Mouse (Mus musculus): ENCODE results near the gene Acod1.
A peak's percentile ranks its signal among the peaks of the same experiment; 100 is the strongest.

The Acod1 gene

DNA sequence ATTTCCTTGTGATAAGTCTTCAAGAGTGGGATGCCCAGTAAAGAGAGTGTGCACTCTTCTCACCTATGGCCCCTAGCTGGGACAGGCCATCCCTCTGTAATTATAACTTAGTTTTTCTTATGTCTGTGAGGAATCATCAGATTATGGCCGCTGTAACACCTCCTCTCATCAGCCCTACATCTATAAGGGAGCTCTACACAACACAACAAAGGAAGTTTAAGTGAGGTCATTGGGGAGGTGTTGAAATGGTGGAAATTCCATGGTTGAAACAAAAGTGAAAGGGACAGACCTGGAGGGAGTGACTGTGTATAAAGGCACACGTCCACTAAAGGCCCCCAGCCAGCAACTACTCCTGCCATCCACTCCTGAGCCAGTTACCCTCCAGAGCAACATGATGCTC, at the start of gene Acod1:
TSS of gene Acod1 (plus strand) at position 301 of the 400 bp plus-strand sequence.
- no peak for DNase-seq

- peak; percentile 86 for DNase-seq
These were observed 39.0 kb upstream of the Acod1 start for GRCm38 (mm10) chr14:103007737-103008136.

DNA sequence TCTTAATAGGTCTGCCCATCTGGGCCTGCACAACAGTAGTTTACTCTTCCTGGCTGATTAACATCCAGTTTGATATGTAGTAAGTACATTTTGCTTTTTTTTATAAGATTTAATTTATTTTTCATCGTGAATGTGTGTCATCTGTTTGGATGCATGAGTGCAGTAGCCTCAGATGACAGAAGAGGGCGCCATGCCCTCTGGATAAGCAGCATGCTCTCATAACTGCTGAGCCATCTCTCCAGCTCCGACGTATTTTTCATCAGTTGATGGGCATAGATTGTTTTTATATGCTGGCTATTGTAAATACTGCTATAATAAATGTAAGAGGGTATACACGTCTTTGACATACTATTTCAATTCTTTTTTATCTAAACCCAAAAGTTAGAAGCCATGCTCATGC, 35.0 kb upstream of the Acod1 start:
- peak; percentile 61 for DNase-seq

DNA sequence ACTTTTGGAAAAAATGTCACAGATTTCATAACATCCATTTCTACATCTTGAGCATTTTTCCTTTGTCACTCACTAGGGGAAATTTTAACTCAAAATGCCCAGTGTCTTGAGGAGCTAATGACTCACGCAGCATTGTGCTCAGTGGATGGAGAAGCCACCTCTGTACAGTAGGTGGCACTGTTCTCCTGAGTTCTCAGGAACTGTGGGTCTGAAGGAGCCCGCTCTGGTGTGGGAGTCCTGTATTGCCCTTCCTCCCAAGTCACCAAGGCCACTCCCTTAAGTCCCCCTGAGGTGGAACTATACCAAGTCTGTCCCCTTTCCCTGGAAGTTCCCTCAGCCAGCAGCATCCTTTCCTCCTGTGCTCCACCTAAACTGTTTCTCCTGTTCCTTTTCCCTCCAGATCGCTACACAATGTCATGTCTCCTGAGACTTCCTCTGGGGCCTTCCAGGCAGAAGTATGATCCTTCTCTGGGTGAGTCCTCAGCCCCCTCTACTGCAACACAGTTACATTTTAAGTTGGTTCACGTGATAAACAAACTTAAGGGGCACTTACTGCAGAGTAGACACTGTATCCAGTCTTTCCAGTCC, 34.1 kb upstream of the Acod1 start:
- peak; percentile 94 for DNase-seq

DNA sequence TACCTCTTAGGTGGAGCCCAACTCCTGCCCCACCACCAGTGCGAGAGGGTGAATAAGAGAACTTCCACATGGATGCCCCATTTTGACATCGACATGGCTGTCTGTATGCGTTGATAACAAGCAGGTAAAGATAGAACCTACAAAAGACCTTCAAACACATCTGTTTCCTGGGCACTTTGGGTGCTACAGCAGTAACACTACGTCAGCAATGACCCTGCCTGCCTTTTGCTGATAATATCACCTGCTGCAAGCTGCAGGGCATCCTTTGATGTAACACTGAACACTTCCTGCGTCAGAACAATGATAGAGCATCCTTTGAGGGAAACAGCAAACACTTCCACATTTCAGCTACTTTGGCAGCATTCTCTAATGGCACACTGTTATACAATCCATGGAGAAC, 29.8 kb upstream of the Acod1 start:
- DNase-seq, result peak; percentile 72

DNA sequence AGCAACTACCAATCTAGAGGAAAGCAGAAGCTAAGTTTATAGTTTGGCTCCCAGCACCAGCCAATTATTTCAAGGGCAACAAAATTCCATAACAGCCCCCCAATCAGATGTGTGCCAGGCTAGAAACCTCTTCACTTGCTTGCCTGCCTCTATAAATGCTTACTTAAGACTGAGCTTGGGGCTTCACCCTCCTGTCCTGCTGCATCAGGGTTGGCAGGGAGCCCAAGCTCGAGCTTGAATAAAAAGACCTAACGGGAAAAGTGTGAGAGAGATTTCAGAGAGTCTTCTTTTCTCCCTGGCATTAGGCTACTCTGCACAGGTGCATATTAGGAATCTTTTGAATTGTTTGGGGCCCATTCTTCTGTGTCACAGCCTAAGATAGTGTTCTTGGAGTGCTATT, 26.7 kb upstream of the Acod1 start:
- peak; percentile 69 for DNase-seq

- peak; percentile 27 for DNase-seq
These were observed 17.6 kb upstream of the Acod1 start for GRCm38 (mm10) chr14:103029203-103029602.

- peak; percentile 97 for DNase-seq
These were observed 13.4 kb upstream of the Acod1 start for GRCm38 (mm10) chr14:103033271-103033823.

DNA sequence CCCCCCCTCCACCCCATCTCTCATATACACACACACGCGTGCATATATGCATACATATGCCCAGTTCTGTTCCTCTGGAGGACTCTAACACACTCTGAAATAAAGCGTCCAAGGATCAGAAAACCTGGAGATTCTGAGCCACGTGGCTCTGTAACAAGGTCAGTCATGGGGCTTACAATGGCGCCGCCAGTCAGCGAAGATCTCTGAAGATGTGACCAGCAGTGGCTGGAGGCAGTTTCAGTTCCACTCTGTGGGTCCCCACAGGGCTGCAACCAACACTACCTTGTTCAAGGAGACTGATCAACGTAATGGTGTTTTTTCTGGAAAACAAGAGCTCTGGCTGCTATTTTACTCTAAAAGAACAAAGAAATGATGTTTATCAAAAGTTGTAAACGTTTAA, 12.7 kb upstream of the Acod1 start:
- peak; percentile 88 for DNase-seq

- DNase-seq, result peak; percentile 95
These were observed 9.8 kb upstream of the Acod1 start for GRCm38 (mm10) chr14:103037016-103037415.

GRCm38 (mm10) chr14:103048292-103049086, 1.7 kb downstream of the Acod1 start:
- DNase-seq, result peak; percentile 59

GRCm38 (mm10) chr14:103051159-103051769, 4.5 kb downstream of the Acod1 start:
- peak; percentile 94 for DNase-seq

DNA sequence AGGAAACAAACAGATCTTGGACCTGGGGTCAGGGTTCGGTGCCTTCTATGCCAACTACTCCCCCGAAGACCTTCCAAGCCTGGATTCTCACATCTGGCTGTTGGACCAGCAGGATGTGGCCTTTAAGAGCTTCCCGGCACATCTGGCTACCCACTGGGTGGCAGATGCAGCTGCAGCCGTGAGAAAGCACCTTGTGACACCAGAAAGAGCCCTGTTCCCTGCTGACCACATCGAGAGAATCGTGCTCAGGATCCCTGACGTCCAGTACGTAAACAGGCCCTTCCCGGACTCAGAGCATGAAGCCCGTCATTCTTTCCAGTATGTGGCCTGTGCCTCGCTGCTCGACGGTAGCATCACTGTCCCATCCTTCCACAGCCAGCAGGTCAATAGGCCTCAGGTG, 8.0 kb downstream of the Acod1 start:
- DNase-seq, result peak; percentile 85

DNA sequence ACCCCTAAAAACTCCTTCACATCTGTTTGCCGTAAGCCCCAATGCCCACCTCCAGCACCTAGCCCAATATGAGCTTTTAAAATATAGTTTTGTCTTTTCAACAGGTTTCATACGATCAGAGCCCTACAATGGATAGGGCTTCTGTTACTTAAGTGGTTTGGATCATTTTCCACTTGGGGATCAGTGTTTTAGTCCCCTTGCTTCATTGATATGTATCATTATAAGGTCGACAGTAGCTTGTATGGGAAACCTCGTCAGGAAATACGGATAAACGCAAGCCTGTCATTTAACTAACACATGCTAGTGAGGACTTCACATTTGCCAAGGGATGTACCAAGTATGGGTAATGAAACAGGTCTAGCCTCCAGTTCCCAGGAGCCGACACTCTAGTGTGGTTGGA, 9.8 kb downstream of the Acod1 start:
- DNase-seq, result peak; percentile 55

DNA sequence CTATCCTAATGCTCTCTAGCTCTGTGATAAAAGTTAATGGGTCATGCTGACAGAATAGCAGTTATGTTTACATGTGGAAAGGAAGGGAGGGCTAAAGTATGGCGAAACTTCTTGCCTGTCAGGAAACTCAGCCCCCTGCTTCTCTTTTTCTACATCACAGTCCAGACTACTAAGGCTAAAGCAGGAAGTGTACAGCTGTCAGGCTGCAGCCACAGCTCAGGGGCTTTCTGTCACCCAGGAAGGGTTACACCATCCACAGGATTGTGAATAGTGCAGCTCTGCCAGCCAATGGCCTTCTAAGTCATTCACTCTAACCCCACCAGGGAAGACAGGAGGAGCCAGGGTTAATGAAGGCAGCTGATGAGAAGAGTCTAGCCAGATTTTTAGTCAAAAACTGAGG, 12.2 kb downstream of the Acod1 start:
- DNase-seq, result peak; percentile 95

DNA sequence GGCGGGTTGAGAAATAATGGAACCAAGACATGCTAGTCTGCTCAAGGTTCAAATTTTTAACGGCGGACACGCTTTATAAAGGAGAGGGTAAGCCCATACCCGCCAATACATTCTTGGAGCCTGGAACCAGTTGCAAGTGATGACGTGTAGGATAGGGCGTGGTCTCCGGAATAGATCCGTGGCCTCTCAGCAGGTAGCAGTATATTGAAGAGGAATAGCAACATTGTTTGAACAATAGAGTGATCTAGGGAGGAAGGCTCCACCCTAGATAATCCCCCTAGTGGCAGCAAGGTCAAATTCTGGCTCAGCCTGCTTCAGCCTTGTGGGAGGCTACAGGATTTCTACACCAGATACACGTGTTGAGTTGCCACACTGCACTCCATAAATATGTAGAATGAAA, 12.7 kb downstream of the Acod1 start:
- no peak for DNase-seq

DNA sequence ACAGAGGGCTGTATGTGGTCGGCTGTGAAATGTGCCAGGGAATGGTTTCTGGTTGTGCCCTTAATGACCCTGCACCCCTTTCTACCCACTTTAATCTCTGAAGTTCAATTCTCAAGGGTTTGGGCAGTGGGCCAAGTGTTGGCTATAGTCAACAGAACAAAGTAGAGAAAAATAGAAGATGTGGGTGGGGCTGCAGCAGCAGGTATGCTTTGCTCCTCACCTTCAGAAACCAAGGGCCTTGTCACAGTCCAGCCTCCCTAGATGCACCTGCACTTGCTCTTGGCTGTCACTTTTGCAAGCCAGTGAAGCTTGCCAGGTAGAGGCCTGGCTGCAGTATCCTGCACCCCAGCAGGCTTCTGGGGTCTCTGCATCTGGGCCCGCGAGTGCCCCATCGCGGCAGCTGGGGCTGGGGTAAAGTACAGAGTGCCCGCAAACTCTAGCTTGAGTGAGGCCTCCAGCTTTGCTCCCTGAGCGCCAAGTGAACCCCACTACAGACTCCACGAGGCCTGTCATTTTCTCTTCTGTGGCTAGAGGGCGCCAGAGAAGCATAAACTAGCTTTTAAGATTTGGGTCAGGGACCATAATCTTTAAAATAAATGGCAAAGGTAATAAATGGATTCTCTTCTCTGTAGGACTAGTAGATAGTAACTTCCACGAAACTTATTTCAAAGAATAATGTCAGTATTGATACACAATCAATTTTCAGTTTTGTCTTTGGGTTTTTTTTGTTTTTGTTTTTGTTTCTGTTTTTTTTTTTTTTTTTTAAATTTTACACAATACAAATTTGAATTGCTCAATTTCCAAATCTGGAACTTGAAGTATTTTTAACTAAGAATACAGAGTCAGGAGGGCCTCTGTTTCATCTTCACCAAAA, 18.8 kb downstream of the Acod1 start:
- peak; percentile 95 for DNase-seq

- DNase-seq, result no peak
These were observed 22.7 kb downstream of the Acod1 start for GRCm38 (mm10) chr14:103069465-103069863.

DNA sequence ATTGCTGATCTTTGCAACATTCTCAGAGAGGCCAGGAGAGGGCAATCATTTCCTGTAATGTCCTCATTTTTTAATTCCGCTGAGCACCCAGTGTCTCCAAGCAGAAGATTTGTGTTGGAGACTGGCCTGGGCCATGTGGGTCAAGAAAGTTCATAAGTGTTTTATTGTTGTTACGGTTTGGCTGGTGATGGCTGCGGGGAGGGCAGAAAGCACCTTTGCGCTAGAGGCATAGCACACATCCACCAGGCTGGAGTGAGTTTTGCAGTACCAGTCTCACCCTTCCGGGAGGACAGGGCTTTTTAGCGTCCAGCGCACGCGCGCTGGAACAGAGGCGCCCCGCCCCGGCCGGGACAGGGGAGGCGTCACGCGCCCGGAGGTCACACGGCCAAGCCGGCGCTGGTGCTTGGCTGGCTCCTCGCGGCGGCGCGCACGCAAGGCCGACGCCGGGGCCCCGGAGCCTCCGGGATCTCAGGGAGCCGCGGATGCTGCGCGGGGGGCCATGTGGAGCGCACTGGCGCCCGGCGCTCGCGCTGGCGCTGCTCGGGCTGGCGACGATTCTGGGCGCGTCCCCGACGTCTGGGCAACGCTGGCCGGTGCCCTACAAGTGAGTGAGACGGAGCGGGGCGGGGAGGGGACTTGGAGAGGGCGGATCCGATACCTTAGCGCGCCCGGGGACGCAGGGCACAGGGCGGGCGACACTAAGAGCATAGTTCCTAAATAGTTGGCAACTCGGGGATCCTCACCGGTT, 23.3 kb downstream of the Acod1 start, which contains the start of gene Cln5:
TSS of gene Cln5 (plus strand) at position 353 of the 748 bp plus-strand sequence.
- DNase-seq, result peak; percentile 100

DNA sequence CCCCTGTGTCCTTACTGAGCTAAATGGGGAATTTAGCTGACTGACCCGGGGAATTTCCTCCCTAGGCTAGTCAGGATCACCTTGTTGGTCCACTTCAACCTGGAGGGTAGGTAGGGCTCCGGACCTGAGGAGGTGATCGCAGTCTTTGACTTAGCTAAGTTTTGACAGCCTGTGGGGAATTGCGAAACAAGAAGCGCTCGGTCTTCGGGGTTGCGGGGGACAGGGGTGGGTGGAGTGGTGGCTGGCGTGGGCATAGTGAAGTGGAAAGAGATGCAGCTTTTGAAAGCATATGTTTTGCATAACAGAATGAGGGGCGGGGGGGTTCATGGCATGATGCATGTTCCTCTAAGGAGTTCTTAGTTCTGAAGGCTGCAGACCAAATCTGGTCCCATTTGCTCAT, 24.0 kb downstream of the Acod1 start:
- peak; percentile 93 for DNase-seq

DNA sequence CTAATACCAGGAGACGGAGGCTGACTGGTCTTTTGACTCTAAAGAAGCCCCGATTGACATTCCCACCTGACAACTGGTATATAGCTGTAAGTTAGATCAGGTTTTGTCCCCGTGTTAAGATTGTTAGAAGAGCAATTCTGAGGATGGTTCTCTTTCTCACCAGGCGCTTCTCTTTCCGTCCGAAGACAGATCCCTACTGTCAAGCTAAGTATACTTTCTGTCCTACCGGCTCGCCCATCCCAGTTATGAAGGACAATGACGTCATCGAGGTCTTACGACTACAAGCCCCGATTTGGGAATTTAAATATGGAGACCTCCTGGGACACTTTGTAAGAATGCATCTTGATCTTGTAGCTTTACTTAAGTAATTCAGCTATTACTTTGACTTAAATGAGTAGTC, 24.7 kb downstream of the Acod1 start:
- DNase-seq, result peak; percentile 80

DNA sequence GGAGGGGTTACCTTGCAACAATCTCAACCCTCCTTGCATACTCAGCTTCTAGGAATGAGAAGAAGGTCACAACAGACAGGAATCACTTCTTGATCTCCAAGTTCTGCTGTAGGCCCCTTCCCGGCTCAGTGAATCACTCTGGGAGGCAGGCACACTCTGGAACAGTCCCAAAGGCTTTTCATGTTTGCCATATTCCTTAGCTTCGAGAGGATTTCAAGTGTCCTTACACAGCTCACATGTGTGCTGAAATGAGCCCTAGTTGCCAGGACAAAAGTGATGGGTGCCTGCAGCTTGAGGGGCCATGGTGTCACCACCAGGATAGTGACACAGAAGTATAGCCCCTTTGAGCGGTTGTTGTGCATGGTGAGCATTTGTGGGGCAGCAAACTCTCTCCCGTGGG, 26.0 kb downstream of the Acod1 start:
- peak; percentile 75 for DNase-seq

Measured in heart, adult 11 months (tissue).